Mouse (Mus musculus) layer of hippocampus, postnatal 14 days (tissue): ENCODE measurements around the gene Vdr. TPM values are rescaled to one million over a fixed set of nuclear protein-coding genes. Genes with fewer than 3 reads are reported as not detected.
"Not testable (repeated sequence)": the region's sequence is repeated elsewhere in the genome, so short reads cannot be mapped to it uniquely, and the experiment has no call there.

Experiments used
- DNase-seq, 2 experiments: peaks; one replicate each; pipeline ENCODE4 v3.0.0; 2021 to 2022; ENCODE audit warnings: low spot score in 2 of 2, mixed read lengths in 1 of 2
- total RNA-seq, 2 experiments: library from RNA; stranded (reverse); gene quantifications; 2 replicates each; pipeline ENCODE4 v1.2.3; 2021

The Vdr gene
- total RNA-seq, 2 experiments from 2014 or later = 0.43 TPM; not detected in 1

GRCm38 (mm10) chr15:97881423-97881822 is 29.0 kb downstream of the Vdr start:
- no peak for DNase-seq

GRCm38 (mm10) chr15:97880441-97880840 is 30.0 kb downstream of the Vdr start:
- no peak for DNase-seq

- DNase-seq = no peak
Measured at GRCm38 (mm10) chr15:97878696-97879328, 31.6 kb downstream of the Vdr start.

- no peak for DNase-seq
Measured at GRCm38 (mm10) chr15:97875784-97876183, 34.6 kb downstream of the Vdr start.

GRCm38 (mm10) chr15:97873717-97874116 is 36.7 kb downstream of the Vdr start:
- DNase-seq = no peak

- DNase-seq = peak in 1 of 2 experiments; percentile 65
Measured at GRCm38 (mm10) chr15:97872161-97872560, 38.3 kb downstream of the Vdr start.

- DNase-seq = no peak
Measured at GRCm38 (mm10) chr15:97871055-97872030, 39.1 kb downstream of the Vdr start.

- DNase-seq = not testable (repeated sequence)
Measured at GRCm38 (mm10) chr15:97870116-97870515, 40.3 kb downstream of the Vdr start.

GRCm38 (mm10) chr15:97868985-97869384 is 41.4 kb downstream of the Vdr start:
- DNase-seq = no peak

- no peak for DNase-seq
Measured at GRCm38 (mm10) chr15:97865988-97866387, 44.4 kb downstream of the Vdr start.

GRCm38 (mm10) chr15:97865175-97865574 is 45.3 kb downstream of the Vdr start:
- no peak for DNase-seq

- DNase-seq = no peak
Measured at GRCm38 (mm10) chr15:97864361-97865045, 45.9 kb downstream of the Vdr start.

GRCm38 (mm10) chr15:97863494-97863881 is 46.9 kb downstream of the Vdr start:
- DNase-seq = peak in 1 of 2 experiments; percentile 67

GRCm38 (mm10) chr15:97862881-97863493 is 47.4 kb downstream of the Vdr start:
- no peak for DNase-seq

GRCm38 (mm10) chr15:97860353-97860752 is 50.1 kb downstream of the Vdr start:
- DNase-seq = no peak

GRCm38 (mm10) chr15:97858431-97858830 is 52.0 kb downstream of the Vdr start:
- DNase-seq = no peak

GRCm38 (mm10) chr15:97854551-97854950 is 55.9 kb downstream of the Vdr start:
- DNase-seq = no peak

- no peak for DNase-seq
Measured at GRCm38 (mm10) chr15:97854059-97854458, 56.4 kb downstream of the Vdr start.

- no peak for DNase-seq
Measured at GRCm38 (mm10) chr15:97852291-97852690, 58.1 kb downstream of the Vdr start.

- no peak for DNase-seq
Measured at GRCm38 (mm10) chr15:97851011-97851410, 59.4 kb downstream of the Vdr start.

GRCm38 (mm10) chr15:97850441-97850840 is 60.0 kb downstream of the Vdr start:
- no peak for DNase-seq
